In genomic region chr11:36335147-36335546, GRCm38 (mm10) we compare ENCODE assay signal across 20 mouse cellular contexts.
"Had no signal": no experiment of that assay in that cellular context is flagged by ENCODE, and none has a peak within 500 bp of the region (broad histone marks: within the 10 kb centered on the region; RNA-seq: fewer than 3 reads in every experiment).

No protein-coding gene starts in this region.

- H3K36me3 ChIP-seq: lung, embryonic 15.5 days; midbrain, embryonic 12.5 days; neural tube, embryonic 13.5 days; neural tube, embryonic 15.5 days had no signal

- H3K4me2 ChIP-seq: lung, embryonic 15.5 days; midbrain, embryonic 12.5 days; neural tube, embryonic 13.5 days; neural tube, embryonic 15.5 days had no signal

- H3K9me3 ChIP-seq: lung, embryonic 15.5 days; midbrain, embryonic 12.5 days; neural tube, embryonic 13.5 days; neural tube, embryonic 15.5 days had no signal

- DNase-seq: liver, postnatal 0 days; lung, adult 2 months; lung, postnatal 14 days; lung, postnatal 36 days; midbrain, embryonic 14.5 days; retina, postnatal 1 day; right cerebral cortex, adult 18-20 months; right cerebral cortex, postnatal 25 days; right cerebral cortex, postnatal 4 days; spleen, adult 18-20 months; thymus, adult 2 months; thymus, postnatal 25 days; thymus, postnatal 4 days had no signal

- H3K4me1 ChIP-seq: lung, embryonic 15.5 days had no signal

- H3K9ac ChIP-seq: liver, postnatal 0 days; lung, embryonic 15.5 days; midbrain, embryonic 12.5 days; neural tube, embryonic 13.5 days; neural tube, embryonic 15.5 days had no signal

- H3K27ac ChIP-seq: lung, embryonic 15.5 days; macrophage; midbrain, embryonic 12.5 days; neural tube, embryonic 13.5 days; neural tube, embryonic 15.5 days had no signal

- H3K4me3 ChIP-seq: lung, embryonic 15.5 days; midbrain, embryonic 12.5 days; myocyte; neural tube, embryonic 13.5 days; neural tube, embryonic 15.5 days had no signal

- H3K27me3 ChIP-seq: lung, embryonic 15.5 days; midbrain, embryonic 12.5 days; neural tube, embryonic 13.5 days; neural tube, embryonic 15.5 days had no signal

- ATAC-seq: liver, postnatal 0 days; lung, postnatal 0 days had no signal
